Mouse (Mus musculus) thymus, postnatal 4 days (tissue): Measurements from ENCODE around the gene Vstm5.
"Not testable (repeated sequence)": the region's sequence is repeated elsewhere in the genome, so short reads cannot be mapped to it uniquely, and the experiment has no call there.

Experiments
- DNase-seq: peaks from one replicate; pipeline ENCODE4 v3.0.0; 2021

Vstm5 gene

DNA sequence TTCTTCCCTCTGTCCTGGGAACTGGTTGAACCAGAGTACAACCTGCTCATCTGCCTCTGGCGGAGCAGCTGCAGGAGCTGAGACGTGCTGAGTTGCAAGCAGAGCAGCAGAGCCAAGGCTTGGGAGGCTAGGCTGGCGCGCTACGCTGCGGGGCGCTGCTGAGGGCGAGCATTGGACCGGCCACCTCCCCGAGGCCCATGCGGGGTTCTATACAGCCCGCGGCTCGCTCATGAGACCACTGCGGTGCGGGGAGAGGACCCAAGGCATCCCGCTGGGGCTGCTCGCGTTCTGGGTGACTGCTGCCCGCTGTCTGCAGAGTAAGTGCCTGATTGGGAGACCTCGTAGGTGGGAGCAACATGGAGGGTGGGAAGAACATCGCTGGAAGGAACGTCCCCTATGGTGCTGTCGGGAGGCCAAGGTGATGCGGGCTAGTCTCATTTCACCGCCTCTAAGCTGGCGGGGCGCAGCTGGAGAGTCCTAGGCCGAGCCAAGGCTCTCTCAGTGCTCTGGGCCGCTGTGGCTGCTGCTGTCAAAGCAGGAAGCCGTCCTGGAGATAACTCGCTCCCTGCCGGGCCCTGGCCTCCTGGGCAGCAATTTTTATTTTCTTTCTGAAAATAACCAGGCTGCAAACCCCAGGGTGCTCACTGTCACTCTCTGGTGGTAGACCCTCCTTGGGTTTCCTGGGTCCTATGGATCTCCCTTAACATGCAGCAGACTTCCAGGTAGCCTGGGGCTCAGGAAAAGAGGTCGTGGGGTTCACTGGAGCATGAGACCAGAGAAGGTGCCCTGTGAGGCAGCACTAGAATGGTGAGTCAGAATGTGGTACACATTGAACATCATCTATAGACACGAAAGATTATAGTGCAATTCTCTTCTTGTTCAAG, at the start of gene Vstm5:
Vstm5 (plus strand) TSS at position 4 of the 884 bp plus-strand sequence.
- DNase-seq: peak; percentile 13

DNA sequence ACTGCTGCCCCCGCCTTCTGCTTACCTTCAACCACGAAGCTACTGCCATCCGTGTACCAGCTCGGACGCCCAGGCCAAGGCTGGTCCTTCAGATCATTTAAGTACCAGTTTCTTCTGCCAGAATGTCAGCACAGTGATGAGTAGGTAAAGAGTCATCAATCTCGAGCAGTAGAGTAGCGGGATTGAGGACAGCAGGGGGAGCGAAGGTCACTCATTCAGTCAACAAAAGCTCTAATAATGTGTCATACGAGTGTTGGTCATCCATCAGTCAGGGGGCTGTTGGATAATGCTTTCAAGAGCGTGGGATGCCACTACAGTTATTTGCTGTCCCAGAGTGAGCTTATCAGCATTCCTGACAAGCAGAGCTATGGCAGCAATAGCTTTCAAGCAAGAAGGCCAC, 44.0 kb upstream of the Vstm5 start:
- DNase-seq: not testable (repeated sequence)

DNA sequence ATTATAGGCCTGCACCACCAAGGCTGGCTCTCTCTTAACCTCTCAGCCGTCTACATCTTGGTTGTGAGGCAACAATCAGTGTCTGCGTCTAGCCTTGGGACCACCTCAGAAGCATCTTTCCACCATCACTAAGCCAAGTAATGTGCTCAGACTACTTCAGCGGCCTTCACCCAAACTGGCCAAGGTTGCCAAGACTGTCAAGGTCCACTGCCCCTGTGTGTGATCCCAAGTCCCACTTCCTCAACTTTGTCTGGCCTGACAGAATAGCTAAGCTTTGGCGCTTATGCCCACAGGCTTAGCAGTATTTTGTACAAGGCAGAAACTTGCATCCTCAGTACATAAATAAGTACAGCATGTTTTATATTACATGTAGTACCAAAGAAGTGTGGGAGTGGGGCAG, 32.2 kb upstream of the Vstm5 start:
- no peak for DNase-seq

DNA sequence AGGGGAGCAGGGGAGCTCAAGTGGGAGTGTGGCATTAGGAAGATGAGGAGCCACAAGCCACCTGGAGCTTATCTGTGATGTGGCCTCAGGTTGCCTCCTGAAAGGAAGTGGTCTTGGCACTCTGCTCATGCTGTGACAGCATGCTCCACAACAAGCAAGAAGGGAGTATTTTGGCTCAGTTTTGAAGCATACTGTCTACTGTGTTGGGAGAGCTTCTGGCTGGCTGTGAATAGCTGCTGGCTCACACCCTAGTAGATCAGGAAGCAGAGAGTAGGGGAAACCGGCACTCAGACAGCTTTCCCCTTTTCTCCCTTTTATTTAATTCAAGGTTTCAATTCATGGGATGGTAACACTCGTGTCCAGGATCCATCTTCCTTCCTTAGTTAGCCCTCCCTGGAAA, 29.5 kb upstream of the Vstm5 start:
- no peak for DNase-seq

DNA sequence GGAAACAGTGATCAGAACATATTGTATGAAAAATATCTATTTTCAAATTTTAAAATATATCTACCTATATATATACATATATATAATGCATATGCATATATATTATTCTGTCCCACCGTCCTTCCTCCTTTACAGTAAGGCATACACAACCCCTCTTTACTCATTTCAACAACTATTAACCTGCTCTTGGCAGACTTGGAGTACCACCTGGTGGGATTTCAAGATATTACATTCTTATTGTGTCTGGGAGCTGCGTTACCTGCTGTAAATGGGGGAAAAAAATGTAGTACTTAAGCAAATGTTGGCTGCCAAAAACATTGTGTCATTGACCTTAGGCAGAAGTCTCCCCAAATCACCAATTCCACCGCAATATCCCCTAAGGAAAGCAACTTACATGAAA, 27.0 kb upstream of the Vstm5 start:
- DNase-seq: no peak

DNA sequence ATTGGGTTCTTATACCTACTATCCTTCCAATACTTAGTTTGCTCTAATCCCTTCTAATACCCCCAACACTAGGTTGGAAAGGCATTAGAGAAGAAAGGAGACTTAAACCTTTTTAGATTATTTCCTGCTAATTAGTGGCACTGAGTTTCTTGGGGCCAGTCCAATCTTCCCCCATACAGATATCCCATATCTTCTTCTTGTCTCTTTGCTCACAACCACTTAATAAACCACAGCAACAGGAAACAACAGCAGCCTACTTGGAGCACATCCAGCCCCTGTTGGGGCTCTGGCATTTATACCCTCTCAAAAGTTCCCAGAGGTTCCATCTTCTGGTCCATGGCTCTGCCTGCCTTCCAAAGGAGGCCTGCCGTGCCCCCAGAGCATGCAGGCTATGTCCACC, 25.1 kb upstream of the Vstm5 start:
- no peak for DNase-seq

DNA sequence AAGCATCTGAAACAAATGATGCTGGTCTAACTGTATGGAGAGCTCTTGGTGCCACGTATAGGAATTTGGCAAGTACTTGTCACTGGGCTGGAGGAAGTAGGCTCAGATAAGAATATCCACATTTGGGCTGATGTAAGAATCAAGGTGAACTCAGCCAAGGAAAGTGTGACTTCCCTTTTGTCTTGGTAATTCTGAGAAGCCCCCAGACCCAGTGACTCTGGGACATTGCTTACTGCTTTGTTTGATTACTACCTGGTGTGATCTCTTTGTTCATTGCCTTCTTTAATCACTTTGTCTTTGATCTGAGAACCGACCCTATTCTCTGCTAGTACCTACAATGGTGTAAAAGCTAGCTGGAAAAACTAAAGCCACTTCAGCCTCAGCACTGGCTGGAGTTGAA, 13.9 kb upstream of the Vstm5 start:
- DNase-seq: no peak

DNA sequence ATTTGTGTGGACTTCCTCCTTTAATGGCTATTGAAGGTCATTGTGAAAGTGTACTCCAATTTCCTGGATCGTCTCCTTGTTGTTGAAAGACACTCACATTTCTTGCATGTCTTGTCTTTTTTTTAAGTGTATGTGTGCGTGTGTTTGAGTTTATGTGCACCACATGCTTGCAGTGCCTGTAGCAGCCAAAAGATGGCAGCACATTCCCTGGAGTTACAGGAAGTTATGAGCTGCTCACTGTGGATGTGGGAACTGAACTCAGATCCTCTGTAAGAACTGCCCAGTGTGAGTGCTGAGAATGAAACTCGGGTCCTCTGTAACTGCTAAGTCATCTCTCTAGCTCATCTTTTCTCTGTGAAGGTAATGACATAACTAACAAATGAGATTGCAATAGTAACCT, 6.4 kb upstream of the Vstm5 start:
- DNase-seq: no peak

DNA sequence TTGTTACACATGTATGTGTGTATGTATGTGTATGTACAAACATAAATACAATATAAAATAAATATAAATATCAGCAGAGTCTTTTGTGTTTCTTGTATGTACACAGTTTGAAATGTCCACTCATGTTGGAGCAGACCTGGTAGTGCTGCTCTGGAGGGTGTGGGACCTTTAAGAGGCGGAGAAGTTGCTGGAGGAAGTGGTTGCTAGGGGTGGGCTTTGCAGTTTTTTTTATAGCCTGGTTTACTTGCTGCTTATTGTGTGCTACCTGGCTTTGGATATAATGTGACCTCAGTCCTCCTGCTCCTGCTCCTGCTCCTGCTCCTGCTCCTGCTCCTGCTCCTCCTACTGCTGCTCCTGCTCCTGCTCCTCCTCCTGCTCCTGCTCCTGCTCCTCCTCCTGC, 5.2 kb upstream of the Vstm5 start:
- DNase-seq: no peak

DNA sequence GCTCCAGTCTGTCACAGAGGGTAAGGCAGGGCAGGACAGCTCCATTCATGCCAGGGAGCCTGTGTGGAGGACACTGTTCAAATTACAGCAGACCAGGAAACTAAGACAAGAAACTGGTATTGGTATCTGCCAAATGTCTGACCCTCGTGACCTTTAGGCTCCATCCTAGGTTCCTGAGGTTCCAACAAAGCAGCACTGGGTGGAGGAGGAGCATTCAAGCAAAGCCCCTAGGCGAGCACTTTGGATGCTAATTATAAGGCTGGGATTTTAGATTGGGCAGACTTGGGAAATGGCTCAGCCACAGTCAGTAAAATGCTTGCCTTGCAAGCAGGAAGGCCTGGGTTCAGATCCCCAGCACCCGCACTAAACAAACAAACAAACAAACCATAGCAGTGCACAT, 2.9 kb upstream of the Vstm5 start:
- DNase-seq: no peak

DNA sequence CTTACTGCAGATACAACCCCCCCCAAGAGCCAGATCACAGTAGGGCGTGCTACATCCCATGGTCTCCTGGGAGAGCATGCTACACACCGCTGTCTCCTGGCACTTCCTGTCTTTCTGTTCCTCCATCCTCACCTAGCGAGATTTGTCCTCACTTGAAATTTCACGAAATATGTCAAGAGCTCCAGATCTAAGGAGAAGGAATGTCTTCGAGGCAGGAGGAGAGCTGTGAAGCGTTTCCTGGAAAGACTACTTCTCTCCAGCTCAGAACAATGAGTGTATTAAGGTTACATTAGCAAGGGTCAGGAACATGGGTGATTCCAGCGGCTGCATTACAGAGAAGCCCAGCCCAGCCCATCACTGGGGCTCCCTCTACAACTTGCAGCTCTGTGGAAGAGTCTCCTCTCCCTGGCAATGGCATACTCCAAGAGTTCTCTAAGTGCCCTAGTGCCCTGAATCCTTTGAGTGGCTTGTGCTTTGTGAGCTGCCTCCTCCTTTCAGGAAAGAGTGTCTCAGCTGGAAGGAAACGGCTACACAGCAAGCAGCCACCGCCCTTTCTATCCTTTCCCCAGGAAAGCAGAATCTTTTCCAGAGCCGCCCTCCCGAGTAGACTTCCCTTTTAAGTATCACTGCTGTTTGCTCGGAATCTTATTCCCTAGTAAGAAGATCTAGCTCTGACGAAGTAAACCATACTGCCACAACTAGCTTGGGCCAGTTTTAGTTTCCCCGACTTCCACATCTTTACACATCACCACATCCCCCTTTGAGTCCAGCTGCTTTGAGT, 1.1 kb upstream of the Vstm5 start:
- DNase-seq: no peak

DNA sequence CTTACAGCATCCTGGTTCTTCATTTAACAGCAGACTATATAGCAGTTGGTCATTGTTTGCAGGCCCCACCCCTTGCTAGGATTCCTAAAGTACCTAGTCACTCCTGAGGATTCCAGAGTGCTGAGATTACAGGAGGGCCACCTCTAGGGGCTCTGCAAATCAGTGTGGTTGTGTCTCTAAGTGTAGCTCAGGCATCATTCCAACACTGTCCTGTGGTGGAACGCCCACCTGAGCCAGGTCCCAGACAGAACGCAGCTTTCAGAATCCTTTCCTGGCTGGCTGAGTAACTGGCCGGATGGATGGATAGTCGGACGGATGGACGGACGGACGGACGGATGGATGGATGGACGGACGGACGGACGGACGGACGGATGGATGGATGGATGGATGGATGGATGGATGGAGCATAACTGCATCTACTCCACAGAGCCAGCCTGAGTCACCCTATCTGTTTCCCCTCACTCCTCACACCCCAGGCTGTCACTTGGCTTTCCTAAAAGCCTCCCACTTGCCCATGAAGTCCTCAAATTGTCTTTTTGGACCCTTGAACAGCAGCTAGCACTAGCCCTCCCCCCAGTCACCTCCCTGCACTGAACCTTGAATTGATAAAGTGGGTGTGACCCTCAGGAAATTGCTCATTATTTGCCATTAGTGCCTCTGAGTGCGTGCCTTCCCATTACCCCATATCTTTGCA, 401 bp upstream of the Vstm5 start:
- no peak for DNase-seq

DNA sequence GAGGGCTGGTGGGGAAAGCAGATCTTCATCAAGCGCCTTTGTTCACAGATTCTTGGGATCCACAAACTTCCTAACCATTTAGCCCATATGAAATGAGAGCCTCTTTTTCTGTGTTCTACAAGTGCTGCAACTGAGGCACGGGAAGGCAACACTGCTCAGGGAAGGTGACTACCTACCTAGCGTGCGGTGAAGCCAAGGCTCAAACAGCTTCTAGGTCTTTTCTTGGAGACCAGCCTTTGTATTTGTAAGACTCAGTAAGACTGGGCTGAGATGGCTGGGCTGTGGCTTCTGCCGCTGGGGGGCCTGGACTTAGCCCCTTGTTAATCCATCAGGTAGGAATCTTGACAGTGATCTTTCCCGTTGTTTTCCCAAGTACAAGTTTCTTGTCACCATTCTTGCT, 1.2 kb downstream of the Vstm5 start:
- DNase-seq: no peak

DNA sequence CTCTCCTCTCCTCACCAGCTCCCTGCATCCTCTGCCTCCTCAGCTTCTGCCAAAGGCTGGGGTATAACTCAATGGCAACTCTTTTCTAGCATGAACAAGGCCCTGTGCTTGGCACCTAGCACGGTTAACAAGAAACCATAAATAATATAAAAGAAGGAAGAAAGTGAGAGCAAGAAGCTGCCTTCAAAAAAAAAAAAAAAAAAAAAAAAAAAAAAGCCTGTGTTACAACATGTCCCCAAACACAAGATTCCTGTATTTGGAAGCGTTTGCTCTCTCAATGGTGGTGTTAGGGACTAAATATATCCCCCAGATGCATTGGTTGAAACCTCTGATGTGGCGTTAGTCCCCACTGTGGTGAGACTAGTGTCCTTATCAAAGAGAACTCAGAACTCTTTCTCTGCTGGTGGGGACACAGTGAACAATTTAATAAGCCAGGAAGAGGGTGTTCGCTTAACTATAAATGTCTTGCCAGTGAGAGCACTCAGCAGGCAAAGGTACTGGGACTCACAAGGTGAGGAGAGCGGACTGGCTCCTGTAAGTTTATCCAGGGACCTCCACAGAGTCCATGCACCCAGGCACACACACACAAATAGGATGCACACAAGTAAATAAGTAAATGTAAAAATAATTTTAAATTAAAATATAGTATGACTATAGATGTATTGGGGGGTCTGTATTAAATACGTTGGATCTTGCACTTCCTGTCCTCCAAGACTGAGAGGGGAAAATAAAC, 2.2 kb downstream of the Vstm5 start:
- no peak for DNase-seq

DNA sequence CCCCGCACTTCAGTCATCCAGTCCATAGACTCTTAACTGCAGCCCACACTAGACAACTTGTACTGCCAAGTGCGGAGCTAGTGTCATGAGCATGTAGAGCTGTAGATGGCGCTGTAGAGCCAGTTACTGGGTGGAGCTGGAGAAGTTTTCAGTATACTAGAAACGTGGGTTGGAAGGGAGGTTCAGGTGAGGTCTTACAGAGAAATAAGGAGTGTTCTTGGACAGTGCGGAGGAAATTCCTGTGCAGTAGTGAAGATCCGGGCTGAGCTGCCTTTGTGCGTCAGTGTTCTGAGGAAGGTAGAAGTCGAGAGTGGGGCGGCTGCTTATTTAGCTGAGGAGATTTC, 2.7 kb downstream of the Vstm5 start:
- peak; percentile 73 for DNase-seq

DNA sequence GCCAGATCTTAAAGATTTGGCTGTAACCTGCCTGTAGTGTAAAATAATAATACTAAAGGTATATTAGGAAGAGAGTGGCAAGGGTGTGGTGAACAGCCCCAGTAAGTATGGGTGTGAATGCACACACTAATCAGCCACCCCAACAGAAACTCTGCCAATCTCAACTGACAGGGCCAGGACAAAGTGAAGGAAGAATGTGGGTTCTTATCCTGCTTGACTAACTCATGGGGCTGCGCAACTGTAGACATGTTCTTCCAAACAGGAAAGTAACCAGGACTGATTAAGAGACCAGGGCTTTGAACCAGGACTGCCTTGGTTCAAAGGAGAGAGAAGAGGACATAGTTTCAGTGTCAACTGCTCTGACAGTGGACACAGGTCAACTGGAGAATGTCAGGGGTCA, 3.3 kb downstream of the Vstm5 start:
- DNase-seq: no peak

DNA sequence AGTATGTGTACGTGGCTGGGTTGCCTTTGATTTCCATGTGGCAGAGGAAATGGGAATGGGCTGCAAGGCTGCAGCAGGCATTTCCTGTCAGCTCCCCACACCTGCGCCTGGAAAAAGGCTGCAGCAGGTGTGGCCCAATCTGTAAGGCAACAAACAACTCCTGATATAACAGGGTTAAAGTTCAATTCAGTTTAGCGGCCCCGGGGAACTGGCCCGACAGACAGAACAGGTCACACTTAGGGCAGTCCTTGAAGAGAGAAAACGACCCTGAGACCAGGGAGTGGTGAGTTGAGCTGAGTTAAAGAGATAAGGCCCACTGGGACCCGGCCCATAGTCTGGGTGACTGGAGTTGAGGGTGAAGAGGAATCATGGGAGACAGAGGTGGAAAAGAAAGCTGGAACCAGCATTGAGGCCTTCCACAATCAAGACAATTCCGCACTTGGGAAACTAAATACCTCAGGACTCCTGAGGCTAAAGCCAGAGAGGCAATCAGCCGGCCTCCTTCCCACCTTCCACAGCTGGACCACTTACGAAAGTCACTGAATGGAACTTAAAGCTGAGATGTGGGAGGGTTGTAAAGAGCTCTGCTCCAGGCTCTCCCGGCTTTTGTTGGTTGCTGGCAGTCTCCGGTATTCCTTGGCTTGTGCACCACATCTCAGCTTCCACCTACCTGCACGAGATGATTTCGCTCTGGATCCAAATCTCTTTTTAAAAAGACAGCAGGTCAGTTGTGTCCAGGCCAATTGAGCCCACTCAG, 6.7 kb downstream of the Vstm5 start:
- no peak for DNase-seq

DNA sequence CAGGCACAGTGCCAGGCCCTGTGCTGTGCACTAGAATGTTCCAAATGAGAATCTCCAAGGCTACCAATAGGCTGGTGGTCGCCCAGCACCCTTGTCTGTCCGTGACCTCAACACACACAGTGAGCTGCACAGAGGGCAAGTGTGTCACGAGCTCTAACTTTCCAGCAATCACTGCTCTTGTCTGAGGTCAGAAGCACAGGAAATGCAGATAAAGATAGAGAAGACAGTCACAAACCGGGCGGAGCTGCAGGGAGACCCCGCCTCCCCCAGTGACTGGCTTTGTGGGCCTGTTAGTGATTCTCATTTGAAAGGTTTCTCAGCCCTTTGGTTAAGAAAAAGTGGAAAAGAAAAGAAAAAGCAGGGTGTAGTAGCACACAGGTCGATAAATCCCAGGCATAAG, 11.5 kb downstream of the Vstm5 start:
- peak; percentile 25 for DNase-seq

DNA sequence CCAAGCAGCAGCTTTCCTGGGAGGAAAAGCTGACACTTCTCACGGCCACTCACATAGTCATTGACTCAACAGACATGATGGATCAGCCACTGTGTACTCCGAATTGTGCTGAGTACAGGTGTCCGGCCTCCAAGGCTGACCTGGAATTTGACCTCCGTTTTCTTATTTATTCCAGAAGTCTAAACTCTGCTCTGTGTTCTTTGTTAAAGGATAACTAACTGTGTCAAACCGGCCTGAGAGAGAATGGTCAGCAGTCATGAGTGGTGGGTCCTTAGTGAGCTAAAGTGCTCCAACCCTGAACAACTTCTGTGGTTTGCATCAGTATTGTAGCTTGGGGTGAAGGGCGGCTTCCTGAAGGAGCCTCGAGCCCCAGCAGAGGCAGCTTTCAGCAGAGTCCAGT, 13.4 kb downstream of the Vstm5 start:
- no peak for DNase-seq

DNA sequence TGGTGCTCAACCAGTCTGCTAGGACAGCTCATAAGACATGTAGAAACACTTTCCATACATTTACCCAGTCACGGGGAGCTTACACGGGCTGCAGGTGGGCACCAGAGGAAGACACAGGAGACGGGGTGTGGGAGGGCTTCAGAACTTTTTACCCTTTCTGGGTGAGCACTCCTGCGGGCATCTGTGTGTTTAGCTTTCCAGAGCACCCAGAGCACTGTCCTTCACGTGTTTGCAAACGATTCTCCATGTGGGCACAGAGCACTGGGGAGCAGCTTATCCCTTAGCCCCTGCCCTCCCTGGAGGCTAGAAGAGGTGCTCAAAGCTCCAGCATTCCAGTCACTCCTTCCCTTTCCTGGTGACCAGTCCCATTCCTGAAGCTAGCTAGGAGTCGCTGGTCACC, 15.7 kb downstream of the Vstm5 start:
- no peak for DNase-seq

DNA sequence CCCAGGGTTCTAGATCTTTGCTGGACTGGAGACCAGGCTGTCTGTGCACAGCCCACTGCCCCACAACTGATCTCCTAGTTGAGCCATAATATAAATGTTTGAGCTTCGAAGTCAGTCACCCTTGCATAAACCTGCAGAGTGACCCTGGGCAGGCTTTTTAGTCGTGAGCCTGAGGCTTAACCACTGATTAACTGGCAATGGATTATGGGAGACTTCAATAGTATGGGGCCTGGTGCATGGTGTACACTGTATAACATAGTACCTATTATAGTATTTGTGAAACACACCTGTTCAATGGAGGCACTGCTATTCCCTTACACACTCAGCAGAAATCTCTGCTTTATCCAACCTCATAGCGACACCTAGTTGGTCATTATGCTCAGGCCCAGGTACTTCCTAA, 17.4 kb downstream of the Vstm5 start:
- no peak for DNase-seq

DNA sequence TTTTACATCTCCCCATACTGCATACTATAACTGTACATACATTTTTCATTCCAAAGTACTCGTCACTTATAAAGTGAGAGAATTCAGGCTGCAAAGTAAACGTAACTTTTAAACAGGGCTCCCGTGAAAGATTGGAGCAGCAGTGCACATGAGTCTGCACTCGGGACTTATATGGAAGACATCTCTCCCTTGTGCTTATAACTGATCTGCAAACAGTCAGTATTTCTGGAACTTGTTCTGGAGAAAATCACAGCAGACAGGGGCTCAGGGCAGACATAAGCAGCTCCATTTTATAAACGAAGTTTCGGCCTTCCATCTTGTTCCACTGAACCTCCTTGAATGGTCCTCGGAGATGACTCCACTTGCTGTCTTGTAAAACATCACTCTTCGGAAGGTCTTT, 23.1 kb downstream of the Vstm5 start:
- DNase-seq: no peak
